ENCODE assay signal across 17 mouse cellular contexts in genomic region chr13:52323691-52324090, GRCm38 (mm10).
DNase-seq lines count a peak whose midpoint lies in the region; ATAC-seq and TF ChIP-seq lines count a peak whose summit lies in the region.
"Had no signal": no experiment of that assay in that cellular context is flagged by ENCODE, and none has a peak within 500 bp of the region (broad histone marks: within the 10 kb centered on the region; RNA-seq: fewer than 3 reads in every experiment).

No protein-coding gene starts in this region.

- no peak overlapping the region for H3K4me2 ChIP-seq in forebrain, postnatal 0 days (ENCODE audit: low read depth)
- H3K4me2 ChIP-seq in forebrain, embryonic 15.5 days (replicated peaks), result no peak overlapping the region
- H3K4me2 ChIP-seq in limb, embryonic 14.5 days (replicated peaks; ENCODE audit: low read depth, low read length, severe bottlenecking), result no peak overlapping the region
- H3K4me2 ChIP-seq: embryonic facial prominence, embryonic 13.5 days; heart, embryonic 11.5 days; liver, embryonic 12.5 days; neural tube, embryonic 15.5 days had no signal

- no peaks in the 10 kb centered on the region for H3K4me1 ChIP-seq in forebrain, postnatal 0 days (ENCODE audit: insufficient read depth)
- peaks cover 4% of the 10 kb centered on the region; the same call in 1 of the 2 replicates for H3K4me1 ChIP-seq in forebrain, embryonic 15.5 days
- no peaks in the 10 kb centered on the region for H3K4me1 ChIP-seq in limb, embryonic 14.5 days (ENCODE audit: control insufficient read depth, insufficient read depth, low read length)
- H3K4me1 ChIP-seq in limb, embryonic 10.5 days, result no peaks in the 10 kb centered on the region
- H3K4me1 ChIP-seq: liver, embryonic 12.5 days; neural tube, embryonic 15.5 days had no signal

- H3K9ac ChIP-seq in forebrain, postnatal 0 days, result no peak overlapping the region
- no peak overlapping the region for H3K9ac ChIP-seq in forebrain, embryonic 15.5 days (replicated peaks)
- no peak overlapping the region for H3K9ac ChIP-seq in limb, embryonic 14.5 days (ENCODE audit: low read depth, low read length, severe bottlenecking)
- H3K9ac ChIP-seq: embryonic facial prominence, embryonic 13.5 days; liver, embryonic 12.5 days; neural tube, embryonic 15.5 days had no signal

- DNase-seq in forebrain, postnatal 0 days, result peak; percentile 26
- peak; percentile 56 for DNase-seq in limb, embryonic 14.5 days (ENCODE audit: low spot score)
- DNase-seq in limb, embryonic 10.5 days (ENCODE audit: low spot score), result no peak
- DNase-seq in 3T3-L1 (ENCODE audit: low read depth, low spot score) (peak; percentile 49), adipocyte (ENCODE audit: low spot score) (peak; percentile 14)
- no peak for DNase-seq in gastrocnemius, adult 8-10 months (ENCODE audit: low spot score in 2 of 2)
- DNase-seq: gastrocnemius, postnatal 10 days had no signal

- H3K27me3 ChIP-seq in forebrain, postnatal 0 days (ENCODE audit: insufficient read depth, low read length), result no peaks in the 10 kb centered on the region
- H3K27me3 ChIP-seq in forebrain, embryonic 15.5 days, result no peaks in the 10 kb centered on the region
- no peaks in the 10 kb centered on the region for H3K27me3 ChIP-seq in limb, embryonic 14.5 days (ENCODE audit: control insufficient read depth, insufficient read depth, low read length)
- H3K27me3 ChIP-seq in limb, embryonic 10.5 days (ENCODE audit: low read depth, poor library complexity, severe bottlenecking), result no peaks in the 10 kb centered on the region
- H3K27me3 ChIP-seq: embryonic facial prominence, embryonic 13.5 days; liver, embryonic 12.5 days; neural tube, embryonic 15.5 days had no signal

- no peaks in the 10 kb centered on the region for H3K9me3 ChIP-seq in forebrain, postnatal 0 days (ENCODE audit: low read length)
- no peaks in the 10 kb centered on the region for H3K9me3 ChIP-seq in forebrain, embryonic 15.5 days
- H3K9me3 ChIP-seq in limb, embryonic 14.5 days (ENCODE audit: control insufficient read depth, low read length), result no peaks in the 10 kb centered on the region
- no peaks in the 10 kb centered on the region for H3K9me3 ChIP-seq in limb, embryonic 10.5 days (replicated peaks)
- H3K9me3 ChIP-seq: embryonic facial prominence, embryonic 13.5 days; hindbrain, embryonic 10.5 days; liver, embryonic 12.5 days; neural tube, embryonic 15.5 days had no signal

- WGBS in forebrain, postnatal 0 days, result 28% methylated on average over 3 of the region's 3 CpGs
- WGBS in forebrain, embryonic 15.5 days, result 46% methylated on average over 3 of the region's 3 CpGs
- 60% methylated on average over 3 of the region's 3 CpGs for WGBS in limb, embryonic 14.5 days
- 83% methylated on average over 3 of the region's 3 CpGs for WGBS in limb, embryonic 10.5 days

- no peak overlapping the region for H3K4me3 ChIP-seq in forebrain, postnatal 0 days (ENCODE audit: low read depth, low read length)
- no peak overlapping the region for H3K4me3 ChIP-seq in forebrain, embryonic 15.5 days
- no peak overlapping the region for H3K4me3 ChIP-seq in limb, embryonic 14.5 days (replicated peaks; ENCODE audit: low read length)
- H3K4me3 ChIP-seq in limb, embryonic 10.5 days, result no peak overlapping the region
- H3K4me3 ChIP-seq: embryonic facial prominence, embryonic 13.5 days; hindbrain, embryonic 10.5 days; liver, embryonic 12.5 days; neural tube, embryonic 15.5 days had no signal

- no peak for TF ChIP-seq POLR2A in limb, embryonic 14.5 days (IDR thresholded peaks at IDR 0.05; ENCODE audit: borderline replicate concordance, extremely low read depth, insufficient read depth, insufficient read length)

- no peak for ATAC-seq in forebrain, postnatal 0 days
- ATAC-seq in forebrain, embryonic 15.5 days (replicated peaks), result no peak
- no peak for ATAC-seq in limb, embryonic 14.5 days (ENCODE audit: low FRiP score, low read depth)
- ATAC-seq: activated CD4-positive, CD25-positive, alpha-beta regulatory T cell, adult 4 months; CD4-positive, CD25-positive, alpha-beta regulatory T cell, adult 4 months; forebrain, embryonic 16.5 days; intestine, postnatal 0 days; liver, embryonic 12.5 days had no signal

- no peak for TF ChIP-seq CTCF in forebrain, postnatal 0 days (IDR thresholded peaks at IDR 0.05; ENCODE audit: low read depth)

- H3K36me3 ChIP-seq in forebrain, postnatal 0 days (ENCODE audit: insufficient read depth), result no peaks in the 10 kb centered on the region
- H3K36me3 ChIP-seq in forebrain, embryonic 15.5 days, result no peaks in the 10 kb centered on the region
- no peaks in the 10 kb centered on the region for H3K36me3 ChIP-seq in limb, embryonic 14.5 days (ENCODE audit: control insufficient read depth, insufficient read depth, low read length)
- H3K36me3 ChIP-seq in limb, embryonic 10.5 days, result no peaks in the 10 kb centered on the region
- H3K36me3 ChIP-seq: embryonic facial prominence, embryonic 13.5 days; hindbrain, embryonic 10.5 days; liver, embryonic 12.5 days; neural tube, embryonic 15.5 days had no signal

- no peak overlapping the region for H3K27ac ChIP-seq in forebrain, postnatal 0 days (ENCODE audit: low read depth, low read length)
- no peak overlapping the region for H3K27ac ChIP-seq in forebrain, embryonic 15.5 days (replicated peaks)
- no peak overlapping the region for H3K27ac ChIP-seq in limb, embryonic 14.5 days (replicated peaks; ENCODE audit: low read depth, low read length)
- no peak overlapping the region for H3K27ac ChIP-seq in limb, embryonic 10.5 days
- H3K27ac ChIP-seq: embryonic facial prominence, embryonic 13.5 days; hindbrain, embryonic 10.5 days; liver, embryonic 12.5 days; neural tube, embryonic 15.5 days had no signal

Comparison
In these comparisons a context has a peak if more than half of its experiments do, and no peak if none do; other contexts are left out.
1. DNase-seq: peak in forebrain, postnatal 0 days (single experiment), limb, embryonic 14.5 days (single experiment), 3T3-L1 (single experiment) and adipocyte (single experiment); none in limb, embryonic 10.5 days (single experiment) and gastrocnemius, adult 8-10 months (0 of 2).